Mouse (Mus musculus): ENCODE data around the gene B3gat1. TPM values are rescaled to one million over a fixed set of nuclear protein-coding genes. Genes with fewer than 3 reads are reported as not detected.
A peak's percentile ranks its signal among the peaks of the same experiment; 100 is the strongest.

B3gat1 gene
- total RNA-seq, 2 experiments from 2014 or later: not detected

- no peak for DNase-seq
- intact Hi-C loops (cut with DNase I): loop anchor here (1.0 to 10.0 kb wide), 2 partner anchors 1081 to 1119 kb away; no protein-coding TSS in a partner anchor
Observed at GRCm38 (mm10) chr9:26775700-26776099, 42.2 kb downstream of the B3gat1 start.

GRCm38 (mm10) chr9:26776122-26776902 lies 42.8 kb downstream of the B3gat1 start:
- DNase-seq: peak; percentile 11 to 18
- intact Hi-C loops (cut with DNase I): loop anchor here (1.0 to 10.0 kb wide), 2 partner anchors 1082 to 1120 kb away; no protein-coding TSS in a partner anchor

DNA sequence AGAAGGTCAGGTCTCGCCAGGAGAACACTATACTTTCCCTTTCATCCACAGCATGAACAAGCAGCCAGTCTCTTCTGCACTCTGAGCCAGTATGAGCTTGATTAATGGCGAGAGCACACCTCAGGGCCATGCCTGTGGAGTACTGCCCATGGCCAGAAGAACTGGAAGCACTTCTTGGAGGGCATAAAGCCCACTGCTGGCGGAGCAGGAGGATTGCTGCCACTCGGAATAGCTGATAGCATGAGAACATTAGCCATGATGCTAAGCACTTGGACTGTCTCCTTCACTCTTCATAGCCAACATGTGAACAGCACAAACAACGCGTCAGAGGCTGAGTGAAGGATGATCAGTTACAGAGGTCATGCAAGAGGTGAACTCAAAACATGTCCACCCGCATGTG lies 44.9 kb downstream of the B3gat1 start:
- DNase-seq: no peak
- intact Hi-C loops (cut with DNase I): loop anchor here (10.0 kb wide), 1 partner anchor 1084 kb away; no protein-coding TSS in a partner anchor

DNA sequence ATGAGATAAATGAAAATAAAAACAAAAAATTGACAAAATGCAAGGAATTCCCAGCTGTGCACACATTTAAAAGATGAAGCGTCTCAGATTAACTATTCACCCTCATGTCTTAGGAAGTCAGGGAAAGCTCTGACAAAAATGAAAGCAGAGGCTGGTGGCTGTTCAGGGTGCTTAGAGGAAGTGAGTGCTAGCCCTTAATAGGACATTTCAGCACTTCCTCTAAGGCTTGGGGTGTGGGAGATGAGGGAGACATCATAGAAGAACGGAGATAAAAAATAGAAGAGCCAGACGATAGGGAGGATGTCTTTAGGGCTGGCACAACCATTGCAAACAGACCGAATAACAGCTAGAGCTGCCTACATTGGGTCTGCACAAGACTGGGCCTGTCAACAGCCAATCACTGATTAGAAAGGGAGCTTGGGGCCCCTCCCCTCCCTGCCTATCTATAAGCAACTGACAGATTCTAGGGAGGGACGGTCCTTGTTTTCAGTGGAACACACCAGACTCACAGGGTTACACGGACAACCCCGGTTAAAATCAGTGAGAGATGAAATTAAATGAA lies 50.0 kb downstream of the B3gat1 start:
- DNase-seq: no peak
- intact Hi-C loops (cut with DNase I): no loop called here

DNA sequence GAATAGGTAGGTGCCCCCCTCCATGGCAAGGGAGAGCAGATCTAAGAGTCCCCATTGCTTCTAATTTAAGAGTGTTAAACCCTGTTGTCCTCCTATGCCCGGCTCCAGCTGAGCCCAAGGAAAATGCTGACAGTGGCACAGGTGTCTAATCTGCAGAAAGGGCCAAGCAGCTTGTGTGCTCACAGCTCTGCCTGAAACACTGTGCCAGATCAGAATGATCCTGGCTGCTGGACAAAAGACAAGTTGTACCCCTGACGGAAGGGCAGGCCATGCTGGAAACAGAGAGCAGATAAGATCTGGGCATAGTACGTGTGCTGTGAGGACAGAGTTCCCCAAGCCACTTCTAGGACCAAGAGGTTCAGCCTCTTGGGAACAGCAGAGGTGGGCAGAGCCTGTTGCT lies 59.3 kb downstream of the B3gat1 start:
- intact Hi-C loops (cut with DNase I): no loop called here
- DNase-seq: no peak

GRCm38 (mm10) chr9:26798205-26798604 lies 64.7 kb downstream of the B3gat1 start:
- intact Hi-C loops (cut with DNase I): no loop called here

GRCm38 (mm10) chr9:26798731-26799130 lies 65.2 kb downstream of the B3gat1 start:
- no peak for DNase-seq
- intact Hi-C loops (cut with DNase I): no loop called here

More at GRCm38 (mm10) chr9:26798205-26798604, 64.7 kb downstream of the B3gat1 start:
- no peak for DNase-seq

DNA sequence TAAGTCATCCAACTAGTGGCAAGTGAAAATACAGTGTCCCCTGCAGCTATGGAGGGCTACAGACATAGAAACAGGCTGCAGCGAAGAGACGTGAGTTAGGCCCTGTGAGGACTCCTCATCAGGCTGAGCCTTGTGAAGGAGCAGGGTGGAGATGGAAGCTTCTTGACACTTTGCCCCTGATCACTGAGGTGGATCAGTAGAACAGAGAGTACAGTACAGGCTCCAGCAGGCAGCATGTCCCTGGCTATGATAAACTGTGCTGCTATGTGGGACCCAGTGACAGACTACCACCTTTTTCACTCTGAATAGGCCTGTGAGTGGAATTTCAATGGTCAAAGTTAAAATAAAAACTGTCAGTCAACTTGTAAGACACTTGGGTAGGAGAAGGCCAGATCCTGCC lies 66.8 kb downstream of the B3gat1 start:
- intact Hi-C loops (cut with DNase I): no loop called here
- no peak for DNase-seq

DNA sequence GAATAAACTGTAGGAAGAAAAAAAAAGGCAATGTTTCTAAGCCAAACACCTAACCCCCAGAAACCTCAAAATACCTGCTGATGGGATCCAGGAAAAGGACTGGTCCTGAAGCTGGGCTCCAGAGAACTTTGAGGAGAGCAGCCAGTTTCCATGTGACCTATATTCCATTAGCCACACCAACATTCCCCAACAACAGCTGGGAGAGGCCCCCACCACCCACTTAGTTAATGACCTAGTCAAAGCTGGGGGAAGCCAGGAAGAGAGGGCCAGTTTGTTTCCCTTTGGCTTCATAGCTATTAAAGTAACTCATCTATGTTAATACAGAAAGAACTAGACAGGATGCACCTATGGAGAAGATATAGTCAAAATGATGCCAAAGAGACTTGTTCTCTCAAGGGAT lies 70.8 kb downstream of the B3gat1 start:
- no peak for DNase-seq

DNA sequence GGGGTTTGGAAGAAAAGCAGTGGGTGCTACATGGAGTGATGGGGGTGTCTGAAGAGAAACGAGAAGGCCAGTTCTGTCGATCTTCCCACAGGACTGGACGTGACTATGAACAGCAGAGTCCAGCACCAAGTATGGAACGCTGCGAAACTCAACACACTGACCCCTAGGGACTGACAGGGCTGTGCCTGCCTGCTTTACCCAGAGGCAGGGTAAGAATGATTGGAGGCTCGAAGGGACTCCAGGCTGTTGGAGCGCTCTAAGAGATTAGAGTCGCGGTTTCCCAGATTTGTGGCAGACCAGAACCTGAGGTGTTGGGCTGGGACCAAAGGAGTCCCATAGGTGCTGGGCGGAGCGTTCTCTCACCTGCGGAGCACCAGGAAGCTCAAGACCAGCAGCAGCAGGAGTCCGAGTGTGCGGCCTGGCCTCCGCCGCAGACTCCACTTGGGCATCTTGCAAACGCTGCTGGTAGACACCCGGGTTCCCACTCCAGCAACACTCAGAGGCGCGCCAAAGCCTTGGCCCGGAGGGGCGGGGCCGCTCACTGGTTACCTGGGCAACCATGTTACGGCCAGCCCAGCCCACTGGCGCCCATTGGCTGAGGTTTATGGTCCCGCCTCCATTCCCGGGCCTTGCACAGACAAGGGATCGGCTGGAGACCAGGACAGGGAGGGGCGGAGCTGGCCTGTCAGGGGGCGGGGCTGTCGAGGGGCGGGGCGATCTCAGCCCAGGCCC lies 72.6 kb downstream of the B3gat1 start, which contains the start of gene Glb1l2:
TSS of gene Glb1l2 (minus strand) at position 534 of the 732 bp plus-strand sequence.
- peak; percentile 75 to 81 for DNase-seq
- intact Hi-C loops (cut with DNase I): no loop called here

More for the DNA sequence above, 70.8 kb downstream of the B3gat1 start:
- intact Hi-C loops (cut with DNase I): no loop called here

GRCm38 (mm10) chr9:26808735-26809134 lies 75.2 kb downstream of the B3gat1 start:
- intact Hi-C loops (cut with DNase I): no loop called here
- no peak for DNase-seq

Other genes starting within 250 kb of the B3gat1 start
- gene Glb1l2, start 72.7 kb downstream of the B3gat1 start, total RNA-seq (2021): under 1 TPM; 0.16 to 0.56 TPM
- not detected for gene Glb1l3, start 127.2 kb downstream of the B3gat1 start, total RNA-seq (2021)
- gene Gm1110, start 189.4 kb downstream of the B3gat1 start, total RNA-seq (2021): not detected

All from heart, postnatal 36 days (tissue).